Mouse (Mus musculus): ENCODE data around the gene Tnnt3. TPM values are rescaled to one million over a fixed set of nuclear protein-coding genes. Genes with fewer than 3 reads are reported as not detected.

Gene Tnnt3
- polyA plus RNA-seq, 1 experiment from 2014 or later, result 3.1 TPM

DNA sequence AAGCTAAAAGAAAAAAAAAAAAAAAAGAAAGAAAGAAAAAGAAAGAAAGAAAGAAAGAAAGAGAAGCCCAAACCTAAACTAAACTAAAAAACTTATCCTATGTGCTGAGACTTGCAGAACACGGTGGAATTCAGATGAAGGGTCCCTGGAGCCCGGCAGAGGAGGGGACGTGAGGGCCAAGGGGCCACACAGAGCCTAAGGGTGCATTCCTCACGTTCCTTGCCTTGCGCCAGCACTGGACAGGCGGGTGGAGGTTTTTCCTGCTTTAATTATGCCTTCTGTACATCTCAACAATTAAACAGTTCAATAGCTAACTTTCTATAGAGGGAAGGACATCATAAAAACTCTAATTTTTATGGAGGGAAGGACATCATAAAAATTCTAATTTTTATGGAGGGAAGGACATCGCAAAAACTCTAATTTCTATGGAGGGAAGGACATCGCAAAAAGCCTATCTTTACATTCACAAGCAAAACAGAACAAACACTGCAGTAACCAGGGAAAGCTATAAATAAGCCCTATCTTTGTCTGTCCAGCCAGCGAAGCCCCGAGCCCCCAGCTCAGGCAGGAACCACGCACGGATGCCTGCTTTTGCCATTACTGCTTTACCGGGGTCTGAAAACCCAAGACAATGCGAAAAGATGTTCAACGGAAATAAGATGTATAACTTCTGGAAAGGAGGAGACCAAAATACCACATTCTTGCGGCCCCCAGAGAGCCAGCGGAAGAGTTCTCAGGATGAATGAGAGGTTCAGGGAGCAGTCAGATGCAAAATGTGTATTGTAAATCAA is 24.8 kb downstream of the Tnnt3 start:
- whole genome bisulfite sequencing, result 46% methylated on average over 17 of the region's 17 CpGs
- ATAC-seq, result no peak
- Histone ChIP-seq H3K4me1 (ENCODE audit: control insufficient read depth, insufficient read depth, low read depth, low read length) (no peaks in the 10 kb centered on the region), H3K27ac (ENCODE audit: low read depth, low read length) (no peak overlapping the region), H3K4me2 (ENCODE audit: low read length) (no peak overlapping the region), H3K36me3 (ENCODE audit: control insufficient read depth, insufficient read depth, low read length) (no peaks in the 10 kb centered on the region), H3K27me3 (replicated peaks; ENCODE audit: control insufficient read depth, insufficient read depth, low read length) (no peaks in the 10 kb centered on the region), H3K9me3 (ENCODE audit: control insufficient read depth, low read length) (no peaks in the 10 kb centered on the region), H3K4me3 (ENCODE audit: low read length) (no peak overlapping the region), H3K9ac (ENCODE audit: low read depth, low read length) (no peak overlapping the region)

DNA sequence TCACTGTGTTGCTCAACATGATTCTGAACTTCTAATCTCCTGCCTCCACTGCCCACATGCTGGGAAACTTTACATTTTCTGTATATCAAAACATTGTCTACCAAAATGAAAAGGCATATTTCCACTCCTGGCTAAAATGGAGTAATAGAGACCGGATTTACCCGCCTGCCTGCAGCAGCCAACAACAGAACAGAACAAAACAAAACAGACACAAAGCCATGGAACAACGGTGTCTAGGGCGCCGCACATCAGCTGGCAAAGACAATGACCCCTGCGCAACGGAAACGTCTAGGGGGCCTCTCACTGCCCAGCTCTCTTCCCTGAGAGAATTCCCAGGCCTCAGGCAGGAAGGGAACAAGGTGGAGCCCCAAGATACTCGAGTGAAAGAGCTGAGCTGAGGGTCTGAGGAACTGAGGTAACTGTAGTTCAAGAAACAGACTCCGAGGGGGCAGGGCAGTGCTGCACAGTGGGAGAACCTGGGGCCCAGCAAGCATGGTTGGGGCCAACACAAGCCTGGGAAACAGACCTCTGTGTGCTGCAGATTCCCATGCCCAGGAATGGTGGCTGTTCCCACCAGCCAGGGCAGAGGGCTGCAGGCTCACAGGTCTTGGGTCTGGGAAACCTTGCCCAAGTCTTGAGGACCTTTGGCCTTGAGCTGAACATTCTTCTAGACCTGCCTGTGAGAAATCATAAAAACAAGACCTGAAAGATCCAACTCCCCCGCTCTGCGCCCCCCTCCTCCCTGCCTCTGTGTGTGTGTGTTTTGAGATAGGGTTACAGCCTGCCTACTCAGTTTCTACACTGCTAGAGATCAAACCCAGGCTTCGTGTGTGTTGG is 26.9 kb downstream of the Tnnt3 start:
- H3K9me3 ChIP-seq (ENCODE audit: control insufficient read depth, low read length), result no peaks in the 10 kb centered on the region
- no peaks in the 10 kb centered on the region for H3K36me3 ChIP-seq (ENCODE audit: control insufficient read depth, insufficient read depth, low read length)
- no peaks in the 10 kb centered on the region for H3K4me1 ChIP-seq (ENCODE audit: control insufficient read depth, insufficient read depth, low read depth, low read length)
- no peak overlapping the region; the same call in 1 of the 2 replicates for H3K27ac ChIP-seq (ENCODE audit: low read depth, low read length)
- H3K4me2 ChIP-seq (ENCODE audit: low read length), result no peak overlapping the region
- no peak for ATAC-seq
- H3K4me3 ChIP-seq (ENCODE audit: low read length), result no peak overlapping the region
- no peak overlapping the region for H3K9ac ChIP-seq (ENCODE audit: low read depth, low read length)
- WGBS, result 26% methylated on average over 13 of the region's 13 CpGs
- no peaks in the 10 kb centered on the region for H3K27me3 ChIP-seq (replicated peaks; ENCODE audit: control insufficient read depth, insufficient read depth, low read length)

DNA sequence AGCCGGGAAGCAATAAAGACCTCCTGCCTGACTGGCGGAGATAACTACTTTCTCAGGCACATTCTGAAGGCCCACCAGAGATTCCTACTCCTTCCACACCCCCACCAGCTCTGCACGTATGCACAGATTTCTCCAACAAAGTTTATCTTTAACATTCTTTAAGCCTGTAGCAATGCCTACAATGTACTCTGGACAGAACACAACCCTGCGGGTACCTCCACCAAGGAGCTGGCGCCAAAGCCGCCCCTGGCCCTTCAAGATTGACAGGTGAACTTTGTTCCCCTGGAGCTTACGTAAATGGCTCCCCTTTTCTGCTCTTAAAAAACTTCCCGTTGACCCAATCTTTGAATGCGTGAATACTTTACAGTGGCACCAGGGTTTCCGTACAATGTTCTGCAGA is 30.7 kb downstream of the Tnnt3 start:
- Histone ChIP-seq H3K9ac (ENCODE audit: low read depth, low read length) (no peak overlapping the region), H3K4me3 (ENCODE audit: low read length) (no peak overlapping the region), H3K4me2 (ENCODE audit: low read length) (no peak overlapping the region), H3K4me1 (ENCODE audit: control insufficient read depth, insufficient read depth, low read depth, low read length) (peaks cover 12% of the 10 kb centered on the region), H3K27me3 (replicated peaks; ENCODE audit: control insufficient read depth, insufficient read depth, low read length) (no peaks in the 10 kb centered on the region), H3K36me3 (ENCODE audit: control insufficient read depth, insufficient read depth, low read length) (no peaks in the 10 kb centered on the region), H3K9me3 (ENCODE audit: control insufficient read depth, low read length) (no peaks in the 10 kb centered on the region), H3K27ac (ENCODE audit: low read depth, low read length) (no peak overlapping the region)
- 62% methylated on average over 10 of the region's 10 CpGs for WGBS
- ATAC-seq, result no peak

DNA sequence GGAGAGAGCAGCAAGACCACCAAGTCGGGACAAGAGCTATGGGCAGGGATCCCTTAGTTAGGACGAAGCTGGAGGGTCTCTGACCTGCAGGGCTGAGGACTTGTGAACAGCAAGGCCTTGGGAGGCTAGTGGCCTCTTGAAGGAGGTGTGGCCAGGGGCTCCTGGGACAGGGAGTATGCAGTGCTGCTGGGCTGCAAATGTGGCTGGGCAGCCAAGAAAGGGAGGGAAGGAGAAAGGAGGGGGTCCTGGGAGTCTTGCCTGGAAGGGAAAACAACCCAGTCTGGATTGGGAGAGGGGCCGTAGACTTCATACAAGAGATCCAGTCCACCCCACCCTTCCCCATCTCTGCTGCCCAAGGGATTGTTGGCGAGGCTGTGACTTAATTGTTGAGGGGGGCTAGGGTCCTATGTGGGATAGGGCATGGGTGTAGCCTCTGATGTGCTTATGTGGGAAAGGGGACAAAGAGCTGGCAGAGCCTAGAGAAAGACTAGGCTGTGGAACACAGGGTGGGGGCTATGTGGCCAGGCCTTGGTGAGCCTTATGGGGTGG is 33.4 kb downstream of the Tnnt3 start:
- Histone ChIP-seq H3K4me1 (ENCODE audit: control insufficient read depth, insufficient read depth, low read depth, low read length) (peaks cover 13% of the 10 kb centered on the region), H3K4me3 (ENCODE audit: low read length) (no peak overlapping the region), H3K4me2 (ENCODE audit: low read length) (no peak overlapping the region; the same call in 1 of the 2 replicates), H3K36me3 (ENCODE audit: control insufficient read depth, insufficient read depth, low read length) (no peaks in the 10 kb centered on the region; the same call in 1 of the 2 replicates), H3K27me3 (replicated peaks; ENCODE audit: control insufficient read depth, insufficient read depth, low read length) (no peaks in the 10 kb centered on the region), H3K27ac (ENCODE audit: low read depth, low read length) (no peak overlapping the region), H3K9me3 (ENCODE audit: control insufficient read depth, low read length) (no peaks in the 10 kb centered on the region), H3K9ac (ENCODE audit: low read depth, low read length) (no peak overlapping the region; the same call in 1 of the 2 replicates)
- peak; percentile 41 for ATAC-seq
- 70% methylated on average over 4 of the region's 4 CpGs for WGBS

DNA sequence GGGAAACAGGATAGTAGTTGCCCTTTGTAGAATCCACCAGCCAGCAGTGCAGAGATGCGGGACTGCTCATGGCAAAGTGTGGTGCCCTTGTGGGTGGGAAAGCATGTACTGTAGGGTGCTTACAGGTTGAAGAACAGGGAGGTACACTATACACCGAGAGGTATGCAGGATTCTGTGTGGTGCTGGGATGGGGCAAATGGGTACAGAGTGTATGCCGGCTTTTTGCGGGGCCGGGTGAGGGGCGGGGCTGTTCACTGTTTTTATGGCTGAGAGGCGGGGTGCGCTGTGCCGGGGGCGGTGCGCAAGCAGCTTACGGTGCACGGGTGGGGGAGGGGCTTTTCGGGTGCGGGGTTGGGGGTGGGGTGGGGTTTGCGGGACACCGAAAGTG is 34.0 kb downstream of the Tnnt3 start, which contains the start of gene Mrpl23:
TSS of gene Mrpl23 (plus strand) at position 16 of the 388 bp plus-strand sequence.
- Histone ChIP-seq H3K36me3 (ENCODE audit: control insufficient read depth, insufficient read depth, low read length) (no peaks in the 10 kb centered on the region; the same call in 1 of the 2 replicates), H3K9ac (ENCODE audit: low read depth, low read length) (peak within 1 kb of the TSS; percentile 87), H3K27me3 (replicated peaks; ENCODE audit: control insufficient read depth, insufficient read depth, low read length) (no peaks in the 10 kb centered on the region), H3K4me2 (ENCODE audit: low read length) (peak within 1 kb of the TSS; percentile 68), H3K4me3 (ENCODE audit: low read length) (peak within 1 kb of the TSS; percentile 87), H3K27ac (ENCODE audit: low read depth, low read length) (peak within 1 kb of the TSS; percentile 83), H3K9me3 (ENCODE audit: control insufficient read depth, low read length) (no peaks in the 10 kb centered on the region), H3K4me1 (ENCODE audit: control insufficient read depth, insufficient read depth, low read depth, low read length) (peaks cover 13% of the 10 kb centered on the region)
- peak; percentile 76 for ATAC-seq
- whole genome bisulfite sequencing, result 12% methylated on average over 9 of the region's 17 CpGs

DNA sequence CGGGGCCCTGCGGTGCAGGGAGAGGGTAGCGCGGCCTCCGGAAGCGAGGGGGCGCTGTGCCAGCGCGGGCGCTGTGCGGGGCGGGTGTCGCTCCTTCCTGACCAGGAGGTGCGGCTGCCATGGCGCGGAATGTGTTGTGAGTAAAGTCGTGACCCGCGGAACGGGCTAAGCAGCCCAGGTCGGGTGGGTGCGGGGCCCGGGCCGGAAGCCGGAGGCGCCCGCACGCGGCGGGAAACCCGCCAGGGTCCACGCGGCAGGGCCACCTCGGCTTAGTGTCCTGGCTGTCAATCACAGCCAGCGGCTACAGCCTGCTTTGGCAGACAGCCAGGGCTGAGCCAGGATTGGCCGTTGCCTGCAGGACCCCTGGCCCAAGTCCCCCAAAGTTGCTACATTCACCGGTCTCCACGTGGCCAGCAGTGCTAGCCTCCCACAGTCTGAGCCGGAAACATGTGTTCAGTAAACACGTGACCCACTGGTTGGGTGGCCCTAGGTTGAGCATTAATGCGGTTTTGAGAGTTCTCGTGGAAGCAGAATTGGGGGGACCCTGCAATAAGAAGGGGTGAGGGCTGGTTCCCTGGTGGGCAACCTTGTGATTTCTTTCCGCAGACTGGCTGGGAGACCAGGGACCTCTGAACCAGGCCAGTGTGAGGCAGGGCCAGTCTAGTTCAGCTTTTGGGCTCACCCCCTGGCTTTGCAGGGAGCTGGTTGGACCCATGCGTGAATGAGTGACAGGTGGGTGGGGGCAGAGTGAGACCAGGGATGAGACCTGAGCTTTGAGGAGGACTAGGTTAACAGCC is 34.6 kb downstream of the Tnnt3 start:
- Histone ChIP-seq H3K4me2 (ENCODE audit: low read length) (peak overlapping the region; percentile 68), H3K9me3 (ENCODE audit: control insufficient read depth, low read length) (no peaks in the 10 kb centered on the region), H3K4me3 (ENCODE audit: low read length) (peak overlapping the region; percentile 87), H3K27me3 (replicated peaks; ENCODE audit: control insufficient read depth, insufficient read depth, low read length) (no peaks in the 10 kb centered on the region), H3K36me3 (ENCODE audit: control insufficient read depth, insufficient read depth, low read length) (no peaks in the 10 kb centered on the region; the same call in 1 of the 2 replicates), H3K27ac (ENCODE audit: low read depth, low read length) (peak overlapping the region; percentile 83), H3K4me1 (ENCODE audit: control insufficient read depth, insufficient read depth, low read depth, low read length) (peaks cover 16% of the 10 kb centered on the region), H3K9ac (ENCODE audit: low read depth, low read length) (peak overlapping the region; percentile 87)
- peak; percentile 91 for ATAC-seq
- WGBS, result 2% methylated on average over 37 of the region's 44 CpGs

DNA sequence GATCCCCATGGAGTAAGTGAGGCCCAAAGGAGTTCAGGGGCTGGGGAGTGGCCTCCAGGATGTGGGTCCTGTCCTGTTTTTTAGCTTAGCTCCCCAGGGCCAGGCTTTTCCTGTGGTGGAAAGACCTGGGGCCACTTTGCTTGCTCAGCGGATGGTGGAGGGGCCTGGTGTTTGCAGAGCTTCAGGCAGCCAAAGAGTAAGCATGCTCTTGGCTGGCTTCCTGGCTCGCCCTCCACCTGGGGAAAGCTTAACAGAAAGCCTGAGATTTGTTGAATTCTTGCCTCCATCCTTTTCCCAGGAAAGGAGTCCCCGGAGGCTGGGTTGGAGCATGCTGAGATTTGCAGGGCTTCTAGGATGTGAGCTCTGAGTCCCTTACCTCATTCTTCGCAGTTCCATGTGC is 36.5 kb downstream of the Tnnt3 start:
- WGBS, result 80% methylated on average over 4 of the region's 4 CpGs
- Histone ChIP-seq H3K4me2 (ENCODE audit: low read length) (no peak overlapping the region), H3K9ac (ENCODE audit: low read depth, low read length) (no peak overlapping the region), H3K27me3 (replicated peaks; ENCODE audit: control insufficient read depth, insufficient read depth, low read length) (no peaks in the 10 kb centered on the region), H3K9me3 (ENCODE audit: control insufficient read depth, low read length) (no peaks in the 10 kb centered on the region), H3K27ac (ENCODE audit: low read depth, low read length) (no peak overlapping the region), H3K4me3 (ENCODE audit: low read length) (no peak overlapping the region), H3K36me3 (ENCODE audit: control insufficient read depth, insufficient read depth, low read length) (no peaks in the 10 kb centered on the region; the same call in 1 of the 2 replicates), H3K4me1 (ENCODE audit: control insufficient read depth, insufficient read depth, low read depth, low read length) (peaks cover 19% of the 10 kb centered on the region)
- no peak for ATAC-seq

DNA sequence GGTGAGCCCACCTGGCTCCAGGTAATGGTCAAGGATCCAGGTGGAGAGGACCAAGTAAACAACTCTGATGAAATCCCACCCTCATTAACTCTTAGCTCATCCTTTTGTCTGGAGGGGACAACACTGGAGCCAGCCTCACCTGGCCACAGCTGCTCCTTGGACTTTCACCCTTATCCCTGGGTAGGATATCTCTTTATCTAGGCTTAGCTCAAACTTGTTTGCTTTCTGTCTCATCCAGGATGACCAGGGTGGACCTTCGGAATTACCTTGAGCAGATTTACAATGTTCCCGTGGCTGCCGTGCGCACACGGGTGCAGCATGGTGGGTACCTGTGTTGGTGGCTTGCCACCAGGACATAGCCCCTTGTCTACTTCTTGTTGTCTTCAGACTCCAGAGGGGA is 37.2 kb downstream of the Tnnt3 start:
- H3K9ac ChIP-seq (ENCODE audit: low read depth, low read length), result no peak overlapping the region
- no peak overlapping the region for H3K4me3 ChIP-seq (ENCODE audit: low read length)
- no peaks in the 10 kb centered on the region for H3K27me3 ChIP-seq (replicated peaks; ENCODE audit: control insufficient read depth, insufficient read depth, low read length)
- no peak overlapping the region for H3K27ac ChIP-seq (ENCODE audit: low read depth, low read length)
- H3K36me3 ChIP-seq (ENCODE audit: control insufficient read depth, insufficient read depth, low read length), result peaks cover 3% of the 10 kb centered on the region
- H3K4me2 ChIP-seq (ENCODE audit: low read length), result no peak overlapping the region
- WGBS, result 98% methylated on average over 5 of the region's 5 CpGs
- H3K9me3 ChIP-seq (ENCODE audit: control insufficient read depth, low read length), result no peaks in the 10 kb centered on the region
- peaks cover 19% of the 10 kb centered on the region for H3K4me1 ChIP-seq (ENCODE audit: control insufficient read depth, insufficient read depth, low read depth, low read length)
- no peak for ATAC-seq
